Comparison of ENCODE assay signal across 19 mouse cellular contexts in genomic region chr2:104470536-104470935, GRCm38 (mm10). TPM values are rescaled to one million over a fixed set of nuclear protein-coding genes. Genes with fewer than 3 reads are reported as not detected.
DNase-seq lines count a peak whose midpoint lies in the region; ATAC-seq and TF ChIP-seq lines count a peak whose summit lies in the region.
"Had no signal": no experiment of that assay in that cellular context is flagged by ENCODE, and none has a peak within 500 bp of the region (broad histone marks: within the 10 kb centered on the region; RNA-seq: fewer than 3 reads in every experiment).

No protein-coding gene starts in this region.

- H3K27ac ChIP-seq in heart, adult 2 months = peak overlapping the region; percentile 87
- peak overlapping the region in 1 of 2 experiments; percentile 95; a peak in 2 of 4 replicates for H3K27ac ChIP-seq in heart, embryonic 14.5 days (replicated peaks in 1 of 2; ENCODE audit: control insufficient read depth in 1 of 2, insufficient read depth in 1 of 2, low read depth in 2 of 2, low read length in 2 of 2)
- H3K27ac ChIP-seq in liver, adult 2 months (replicated peaks; ENCODE audit: insufficient read depth, low read depth, low read length) = no peak overlapping the region
- H3K27ac ChIP-seq: embryonic facial prominence, embryonic 12.5 days; forebrain, embryonic 15.5 days; hindbrain, embryonic 15.5 days had no signal

- peaks cover 23% of the 10 kb centered on the region for H3K4me1 ChIP-seq in heart, adult 2 months (ENCODE audit: control insufficient read depth, insufficient read depth, low read length)
- H3K4me1 ChIP-seq in heart, embryonic 14.5 days (ENCODE audit: control insufficient read depth in 2 of 2, insufficient read depth in 2 of 2, low read length in 2 of 2) = peaks cover 12 to 42% of the 10 kb centered on the region in 2 experiments
- peaks cover 21% of the 10 kb centered on the region for H3K4me1 ChIP-seq in liver, adult 2 months (ENCODE audit: control insufficient read depth, insufficient read depth, low read length)

- peaks cover 38% of the 10 kb centered on the region for H3K36me3 ChIP-seq in heart, adult 2 months (ENCODE audit: control insufficient read depth, insufficient read depth, low read length)
- peaks cover 15% of the 10 kb centered on the region for H3K36me3 ChIP-seq in heart, embryonic 14.5 days (ENCODE audit: control insufficient read depth, insufficient read depth, low read length)
- peaks cover 1% of the 10 kb centered on the region; the same call in 1 of the 2 replicates for H3K36me3 ChIP-seq in liver, adult 2 months (ENCODE audit: control insufficient read depth, insufficient read depth, low read length)
- H3K36me3 ChIP-seq: embryonic facial prominence, embryonic 12.5 days; forebrain, embryonic 15.5 days; hindbrain, embryonic 15.5 days had no signal

- intact Hi-C loops in heart, adult 2 months (cut with DNase I) = loop anchor here (2.0 kb wide), 1 partner anchor 22 kb away; no protein-coding TSS in a partner anchor
- intact Hi-C loops in heart, postnatal 36 days (cut with DNase I) = loop anchor here (2.0 kb wide), 1 partner anchor 20 kb away; no protein-coding TSS in a partner anchor

- H3K79me2 ChIP-seq in heart, adult 2 months (replicated peaks; ENCODE audit: control insufficient read depth, insufficient read depth, low read length) = peaks cover 10% of the 10 kb centered on the region
- H3K79me2 ChIP-seq in liver, adult 2 months (ENCODE audit: control insufficient read depth, insufficient read depth, low read length) = peaks cover 31% of the 10 kb centered on the region

- TF ChIP-seq POLR2A in heart, adult 2 months (IDR thresholded peaks at IDR 0.05; ENCODE audit: insufficient read depth, low read depth, low read length) = no peak
- TF ChIP-seq POLR2A in liver, adult 2 months (IDR thresholded peaks at IDR 0.05; ENCODE audit: extremely low read depth, insufficient read depth, low read length) = no peak

- WGBS in heart, adult 2 months = 71% methylated on average over 6 of the region's 6 CpGs
- 87% methylated on average over 6 of the region's 6 CpGs for WGBS in heart, embryonic 14.5 days
- WGBS in liver, adult 2 months = 22% methylated on average over 6 of the region's 6 CpGs

- H3K4me2 ChIP-seq in heart, embryonic 14.5 days (ENCODE audit: low read length) = no peak overlapping the region
- H3K4me2 ChIP-seq: embryonic facial prominence, embryonic 12.5 days; forebrain, embryonic 15.5 days; hindbrain, embryonic 15.5 days had no signal

- H3K4me3 ChIP-seq in heart, adult 2 months = no peak overlapping the region
- no peak overlapping the region for H3K4me3 ChIP-seq in heart, embryonic 14.5 days (ENCODE audit: control insufficient read depth in 1 of 2, insufficient read depth in 1 of 2, low read depth in 1 of 2, low read length in 2 of 2)
- H3K4me3 ChIP-seq in liver, adult 2 months (ENCODE audit: insufficient read depth, low read depth, low read length) = no peak overlapping the region
- H3K4me3 ChIP-seq: embryonic facial prominence, embryonic 12.5 days; forebrain, embryonic 15.5 days; hindbrain, embryonic 15.5 days had no signal

- ATAC-seq in heart, embryonic 14.5 days (ENCODE audit: insufficient number of reproducible peaks, insufficient read depth, low FRiP score, low read depth) = no peak
- ATAC-seq: activated CD4-positive, CD25-positive, alpha-beta regulatory T cell, adult 4 months; forebrain, embryonic 15.5 days; intestine, embryonic 16.5 days; Patski had no signal

- DNase-seq in heart, adult 2 months = no peak
- DNase-seq in heart, postnatal 36 days = no peak
- no peak for DNase-seq in heart, adult 9 months (ENCODE audit: low spot score in 2 of 2)
- DNase-seq in liver, adult 2 months (ENCODE audit: extremely low read depth, low read depth, low spot score) = peak; percentile 60
- no peak for DNase-seq in liver
- DNase-seq: adrenal gland, postnatal 14 days; cerebellum, adult 11-12 months; cerebellum, adult 9-10 months; cerebellum, postnatal 25 days; gastrocnemius, postnatal 14 days; kidney, adult 2 months had no signal

- no peak for TF ChIP-seq EP300 in heart, adult 2 months (IDR thresholded peaks at IDR 0.05; ENCODE audit: insufficient read depth, low read depth, low read length)

- H3K27me3 ChIP-seq in heart, adult 2 months (ENCODE audit: control insufficient read depth, insufficient read depth, low read length) = no peaks in the 10 kb centered on the region
- H3K27me3 ChIP-seq in heart, embryonic 14.5 days (ENCODE audit: control insufficient read depth, insufficient read depth, low read length) = no peaks in the 10 kb centered on the region
- no peaks in the 10 kb centered on the region for H3K27me3 ChIP-seq in liver, adult 2 months (ENCODE audit: control insufficient read depth, insufficient read depth, low read length)
- H3K27me3 ChIP-seq: CH12.LX; embryonic facial prominence, embryonic 12.5 days; forebrain, embryonic 15.5 days; hindbrain, embryonic 15.5 days; Patski had no signal

- no peaks in the 10 kb centered on the region for H3K9me3 ChIP-seq in heart, embryonic 14.5 days (ENCODE audit: control insufficient read depth, low read length)
- H3K9me3 ChIP-seq: embryonic facial prominence, embryonic 12.5 days; forebrain, embryonic 15.5 days; hindbrain, embryonic 15.5 days had no signal

- peak overlapping the region; percentile 57; the same call in 1 of the 2 replicates for H3K9ac ChIP-seq in heart, adult 2 months (ENCODE audit: low read depth, low read length)
- H3K9ac ChIP-seq in heart, embryonic 14.5 days (ENCODE audit: low read length) = peak overlapping the region; percentile 22; the same call in 1 of the 2 replicates
- no peak overlapping the region for H3K9ac ChIP-seq in liver, adult 2 months (ENCODE audit: low read depth, low read length)
- H3K9ac ChIP-seq: embryonic facial prominence, embryonic 12.5 days; forebrain, embryonic 15.5 days; hindbrain, embryonic 15.5 days had no signal

- TF ChIP-seq CTCF in heart, adult 2 months (IDR thresholded peaks at IDR 0.05) = no peak
- no peak for TF ChIP-seq CTCF in liver, adult 2 months (IDR thresholded peaks at IDR 0.05; ENCODE audit: low read depth, low read length)

RNA-seq across cellular contexts. Expression of gene Hipk3, which starts 23.7 kb away (rescaled TPM):
- 100 to 1,000 TPM; 206 to 229 TPM for total RNA-seq in heart, adult 2 months (2021)
- polyA plus RNA-seq in heart, adult 2 months (2012; rRNA removed) = 66.9 and 147 TPM in 2 replicates
- 100 to 1,000 TPM; 209 to 219 TPM for total RNA-seq in heart, postnatal 36 days (2021)
- 72.7 and 74.0 TPM in 2 replicates for polyA plus RNA-seq in heart, embryonic 14.5 days (2014; fragmentation: Nextera tagmentation; extraction: Ambion mirVana)
- total RNA-seq in liver, adult 2 months (2014; rRNA removed) = 41.0 and 52.2 TPM in 2 replicates
- polyA plus RNA-seq in liver, adult 2 months (2012; rRNA removed) = 14.9 and 17.9 TPM in 2 replicates

RNA-seq across cellular contexts. Expression of gene D430041D05Rik, which starts 59.7 kb away (rescaled TPM):
- total RNA-seq in heart, adult 2 months (2021) = under 1 TPM; 0.05 to 0.08 TPM
- polyA plus RNA-seq in heart, adult 2 months (2012; rRNA removed) = 0.02 and 0.09 TPM in 2 replicates
- total RNA-seq in heart, postnatal 36 days (2021) = under 1 TPM in 1 of 2 experiments, not detected in 1; 0.03 TPM
- 0.05 TPM in 1 of 2 replicates, not detected in the other for polyA plus RNA-seq in heart, embryonic 14.5 days (2014; fragmentation: Nextera tagmentation; extraction: Ambion mirVana)
- 0.07 TPM in 1 of 2 replicates, not detected in the other for total RNA-seq in liver, adult 2 months (2014; rRNA removed)
- polyA plus RNA-seq in liver, adult 2 months (2012; rRNA removed) = not detected in 2 replicates
- total RNA-seq: CH12.LX had no signal
- polyA plus RNA-seq: Patski had no signal
